Mouse (Mus musculus) cerebellum, adult 11 months (tissue): ENCODE measurements around the gene Msi2.

ENCODE experiments used
- DNase-seq: peaks from one replicate; pipeline ENCODE4 v3.0.0; 2022

The Msi2 gene

GRCm38 (mm10) chr11:88634627-88635026 lies 83.7 kb downstream of the Msi2 start:
- DNase-seq = no peak

- no peak for DNase-seq
Measured at GRCm38 (mm10) chr11:88631932-88632230, 86.4 kb downstream of the Msi2 start.

GRCm38 (mm10) chr11:88631084-88631931 lies 87.0 kb downstream of the Msi2 start:
- DNase-seq = no peak

- no peak for DNase-seq
Measured at GRCm38 (mm10) chr11:88629619-88630018, 88.7 kb downstream of the Msi2 start.

GRCm38 (mm10) chr11:88629165-88629564 lies 89.1 kb downstream of the Msi2 start:
- DNase-seq = no peak

GRCm38 (mm10) chr11:88628676-88629075 lies 89.6 kb downstream of the Msi2 start:
- DNase-seq = no peak

- DNase-seq = no peak
Measured at GRCm38 (mm10) chr11:88627327-88627726, 91.0 kb downstream of the Msi2 start.

- DNase-seq = no peak
Measured at GRCm38 (mm10) chr11:88626576-88626975, 91.7 kb downstream of the Msi2 start.

GRCm38 (mm10) chr11:88626061-88626460 lies 92.3 kb downstream of the Msi2 start:
- DNase-seq = no peak

GRCm38 (mm10) chr11:88625063-88625462 lies 93.2 kb downstream of the Msi2 start:
- no peak for DNase-seq

- no peak for DNase-seq
Measured at GRCm38 (mm10) chr11:88624627-88625026, 93.7 kb downstream of the Msi2 start.

GRCm38 (mm10) chr11:88623671-88624070 lies 94.6 kb downstream of the Msi2 start:
- DNase-seq = no peak

- no peak for DNase-seq
Measured at GRCm38 (mm10) chr11:88622496-88622895, 95.8 kb downstream of the Msi2 start.

- DNase-seq = no peak
Measured at GRCm38 (mm10) chr11:88621789-88622188, 96.5 kb downstream of the Msi2 start.

GRCm38 (mm10) chr11:88620158-88620973 lies 97.9 kb downstream of the Msi2 start:
- DNase-seq = peak; percentile 23

- no peak for DNase-seq
Measured at GRCm38 (mm10) chr11:88619468-88620157, 98.7 kb downstream of the Msi2 start.

- DNase-seq = no peak
Measured at GRCm38 (mm10) chr11:88618732-88619309, 99.5 kb downstream of the Msi2 start.

- DNase-seq = no peak
Measured at GRCm38 (mm10) chr11:88618005-88618501, 100.3 kb downstream of the Msi2 start.

- no peak for DNase-seq
Measured at GRCm38 (mm10) chr11:88617380-88617779, 100.9 kb downstream of the Msi2 start.

- DNase-seq = no peak
Measured at GRCm38 (mm10) chr11:88614527-88615305, 103.6 kb downstream of the Msi2 start.

GRCm38 (mm10) chr11:88613771-88614526 lies 104.4 kb downstream of the Msi2 start:
- DNase-seq = no peak
